Mouse (Mus musculus): Measurements from ENCODE around the gene Vmn1r18. TPM values are rescaled to one million over a fixed set of nuclear protein-coding genes. Genes with fewer than 3 reads are reported as not detected.

Vmn1r18 gene
- total and polyA plus RNA-seq, 2 experiments from 2014 or later = not detected

GRCm38 (mm10) chr6:57356864-57357263, 38.7 kb downstream of the Vmn1r18 start:
- DNase-seq (ENCODE audit: low spot score) (no peak), ATAC-seq (no peak)
- Histone ChIP-seq H3K9me3 (ENCODE audit: low read length) (no peaks in the 10 kb centered on the region), H3K36me3 (ENCODE audit: insufficient read depth, low read length) (no peaks in the 10 kb centered on the region), H3K27me3 (ENCODE audit: insufficient read depth, low read length) (no peaks in the 10 kb centered on the region), H3K9ac (replicated peaks; ENCODE audit: low read length) (no peak overlapping the region), H3K27ac (no peak overlapping the region), H3K4me2 (ENCODE audit: low read depth, low read length) (no peak overlapping the region), H3K4me3 (ENCODE audit: low read length) (no peak overlapping the region), H3K4me1 (ENCODE audit: insufficient read depth, low read length) (no peaks in the 10 kb centered on the region)
- WGBS = 67% methylated on average over 2 of the region's 2 CpGs
- TF ChIP-seq CTCF (IDR thresholded peaks at IDR 0.05; ENCODE audit: low read depth) = no peak

GRCm38 (mm10) chr6:57329394-57329793, 66.2 kb downstream of the Vmn1r18 start, which contains the start of gene Vmn1r16:
Gene Vmn1r16 (minus strand): TSS chr6:57329494.
- Histone ChIP-seq H3K27me3 (ENCODE audit: insufficient read depth, low read length) (no peaks in the 10 kb centered on the region), H3K36me3 (ENCODE audit: insufficient read depth, low read length) (no peaks in the 10 kb centered on the region), H3K9ac (replicated peaks; ENCODE audit: low read length) (no peak within 1 kb of the TSS), H3K4me2 (ENCODE audit: low read depth, low read length) (no peak within 1 kb of the TSS), H3K4me1 (ENCODE audit: insufficient read depth, low read length) (no peaks in the 10 kb centered on the region), H3K27ac (no peak within 1 kb of the TSS), H3K4me3 (ENCODE audit: low read length) (no peak within 1 kb of the TSS), H3K9me3 (ENCODE audit: low read length) (no peaks in the 10 kb centered on the region)
- WGBS = 79% methylated on average over 3 of the region's 3 CpGs
- DNase-seq (ENCODE audit: low spot score) = no peak
- TF ChIP-seq CTCF (IDR thresholded peaks at IDR 0.05; ENCODE audit: low read depth) = no peak
- no peak for ATAC-seq

Other genes with a start within 250 kb of the Vmn1r18 start
- gene Vmn1r12, start 238.9 kb downstream of the Vmn1r18 start, total RNA-seq (2014; rRNA removed) = not detected in 2 replicates
- gene Vmn1r12, start 238.9 kb downstream of the Vmn1r18 start, polyA plus RNA-seq (2015; fragmentation: Nextera tagmentation; extraction: Ambion mirVana) = not detected in 2 replicates
- not detected in 2 replicates for gene Vmn1r13, start 192.5 kb downstream of the Vmn1r18 start, total RNA-seq (2014; rRNA removed)
- not detected in 2 replicates for gene Vmn1r13, start 192.5 kb downstream of the Vmn1r18 start, polyA plus RNA-seq (2015; fragmentation: Nextera tagmentation; extraction: Ambion mirVana)
- gene Vmn1r14, start 164.1 kb downstream of the Vmn1r18 start, total RNA-seq (2014; rRNA removed) = not detected in 2 replicates
- gene Vmn1r14, start 164.1 kb downstream of the Vmn1r18 start, polyA plus RNA-seq (2015; fragmentation: Nextera tagmentation; extraction: Ambion mirVana) = not detected in 2 replicates
- gene Vmn1r15, start 137.8 kb downstream of the Vmn1r18 start, total RNA-seq (2014; rRNA removed) = not detected in 2 replicates
- gene Vmn1r15, start 137.8 kb downstream of the Vmn1r18 start, polyA plus RNA-seq (2015; fragmentation: Nextera tagmentation; extraction: Ambion mirVana) = not detected in 2 replicates
- gene Vmn1r16, start 66.3 kb downstream of the Vmn1r18 start, total RNA-seq (2014; rRNA removed) = not detected in 2 replicates
- gene Vmn1r16, start 66.3 kb downstream of the Vmn1r18 start, polyA plus RNA-seq (2015; fragmentation: Nextera tagmentation; extraction: Ambion mirVana) = not detected in 2 replicates
- gene Vmn1r17, start 32.1 kb downstream of the Vmn1r18 start, total RNA-seq (2014; rRNA removed) = not detected in 2 replicates
- gene Vmn1r17, start 32.1 kb downstream of the Vmn1r18 start, polyA plus RNA-seq (2015; fragmentation: Nextera tagmentation; extraction: Ambion mirVana) = not detected in 2 replicates
- not detected in 2 replicates for gene Vmn1r19, start 8.0 kb upstream of the Vmn1r18 start, total RNA-seq (2014; rRNA removed)
- not detected in 2 replicates for gene Vmn1r19, start 8.0 kb upstream of the Vmn1r18 start, polyA plus RNA-seq (2015; fragmentation: Nextera tagmentation; extraction: Ambion mirVana)
- not detected in 2 replicates for gene Vmn1r20, start 33.1 kb upstream of the Vmn1r18 start, total RNA-seq (2014; rRNA removed)
- not detected in 2 replicates for gene Vmn1r20, start 33.1 kb upstream of the Vmn1r18 start, polyA plus RNA-seq (2015; fragmentation: Nextera tagmentation; extraction: Ambion mirVana)
- gene Ppm1k, start 139.7 kb upstream of the Vmn1r18 start, total RNA-seq (2014; rRNA removed) = 11.3 and 12.4 TPM in 2 replicates
- 8.2 and 9.4 TPM in 2 replicates for gene Ppm1k, start 139.7 kb upstream of the Vmn1r18 start, polyA plus RNA-seq (2015; fragmentation: Nextera tagmentation; extraction: Ambion mirVana)
- gene Herc6, start 185.2 kb upstream of the Vmn1r18 start, total RNA-seq (2014; rRNA removed) = 0.84 and 3.5 TPM in 2 replicates
- 1.4 and 1.7 TPM in 2 replicates for gene Herc6, start 185.2 kb upstream of the Vmn1r18 start, polyA plus RNA-seq (2015; fragmentation: Nextera tagmentation; extraction: Ambion mirVana)

Data from hindbrain, postnatal 0 days (tissue).